Mouse (Mus musculus) embryonic fibroblast, embryonic 13.5 days (primary cell): ENCODE results near the gene Cpt1b. TPM values are rescaled to one million over a fixed set of nuclear protein-coding genes. Genes with fewer than 3 reads are reported as not detected.

ENCODE experiments used
- H3K27ac ChIP-seq: 2 replicates; pipeline ENCODE4 v1.5.1; 2012; ENCODE audit warnings: low read length, control low read depth, inconsistent platforms; ENCODE audit not compliant: insufficient read depth
- H3K4me1 ChIP-seq: 2 replicates; pipeline ENCODE4 v1.6.1; 2011; ENCODE audit warnings: low read length; ENCODE audit not compliant: control insufficient read depth, insufficient read depth
- H3K4me3 ChIP-seq: 2 replicates; pipeline ENCODE4 v1.5.1; 2011; ENCODE audit warnings: mild to moderate bottlenecking, control low read depth, low read length; ENCODE audit not compliant: insufficient read depth
- CTCF ChIP-seq: IDR thresholded peaks from 2 replicates; pipeline ENCODE4 v1.5.1; 2011; ENCODE audit warnings: mild to moderate bottlenecking, control low read depth, low read length, moderate library complexity, borderline replicate concordance; ENCODE audit not compliant: insufficient read depth
- POLR2A ChIP-seq: IDR thresholded peaks from 2 replicates; pipeline ENCODE4 v1.6.1; 2011; ENCODE audit warnings: low read depth, mild to moderate bottlenecking, control low read depth, low read length, moderate library complexity
- polyA plus RNA-seq: library from polyadenylated mRNA; stranded (reverse); fragments of >200 nt; gene quantifications from 2 replicates; pipeline ENCODE4 v1.2.4, GENCODE M21; 2011; ENCODE audit warnings: low read depth; ENCODE audit not compliant: missing spikeins, insufficient read length

Gene Cpt1b
- polyA plus RNA-seq, 1 experiment = not detected

GRCm38 (mm10) chr15:89390081-89390480, 35.6 kb downstream of the Cpt1b start:
- no peak for TF ChIP-seq POLR2A
- no peak for TF ChIP-seq CTCF
- H3K4me3 ChIP-seq = no peak overlapping the region
- H3K27ac ChIP-seq = no peak overlapping the region
- no peaks in the 10 kb centered on the region for H3K4me1 ChIP-seq

- TF ChIP-seq CTCF (no peak), POLR2A (no peak)
- Histone ChIP-seq H3K27ac (no peak overlapping the region), H3K4me1 (no peaks in the 10 kb centered on the region), H3K4me3 (no peak overlapping the region)
Observed at GRCm38 (mm10) chr15:89387127-89387526, 38.5 kb downstream of the Cpt1b start.

- Histone ChIP-seq H3K4me1 (no peaks in the 10 kb centered on the region), H3K27ac (no peak within 1 kb of the TSS), H3K4me3 (no peak within 1 kb of the TSS)
- no peak for TF ChIP-seq POLR2A
- TF ChIP-seq CTCF = no peak
Observed at GRCm38 (mm10) chr15:89384617-89385016, 41.0 kb downstream of the Cpt1b start, which contains the start of gene Klhdc7b. Gene Klhdc7b, plus strand, starts transcription at chr15:89384917.

GRCm38 (mm10) chr15:89379429-89379828, 46.2 kb downstream of the Cpt1b start:
- Histone ChIP-seq H3K4me1 (no peaks in the 10 kb centered on the region; the same call in 1 of the 2 replicates), H3K4me3 (no peak overlapping the region), H3K27ac (no peak overlapping the region)
- TF ChIP-seq CTCF = no peak
- no peak for TF ChIP-seq POLR2A

GRCm38 (mm10) chr15:89378831-89379401, 46.7 kb downstream of the Cpt1b start, which contains the start of gene Odf3b:
Gene Odf3b, minus strand, starts transcription at chr15:89379282.
- Histone ChIP-seq H3K4me1 (no peaks in the 10 kb centered on the region; the same call in 1 of the 2 replicates), H3K4me3 (peak within 1 kb of the TSS; percentile 19), H3K27ac (no peak within 1 kb of the TSS)
- no peak for TF ChIP-seq CTCF
- TF ChIP-seq POLR2A = no peak

- peak overlapping the region; percentile 19; the same call in 1 of the 2 replicates for H3K4me3 ChIP-seq
- H3K4me1 ChIP-seq = no peaks in the 10 kb centered on the region; the same call in 1 of the 2 replicates
- H3K27ac ChIP-seq = no peak overlapping the region
- TF ChIP-seq POLR2A (no peak), CTCF (no peak)
Observed at GRCm38 (mm10) chr15:89377938-89378828, 47.5 kb downstream of the Cpt1b start.

GRCm38 (mm10) chr15:89377362-89377761, 48.3 kb downstream of the Cpt1b start:
- TF ChIP-seq CTCF = no peak
- TF ChIP-seq POLR2A = no peak; the same call in 1 of the 2 replicates
- Histone ChIP-seq H3K4me1 (no peaks in the 10 kb centered on the region; the same call in 1 of the 2 replicates), H3K27ac (no peak overlapping the region), H3K4me3 (no peak overlapping the region)

- Histone ChIP-seq H3K4me3 (no peak within 1 kb of the TSS), H3K27ac (no peak within 1 kb of the TSS), H3K4me1 (no peaks in the 10 kb centered on the region; the same call in 1 of the 2 replicates)
- TF ChIP-seq CTCF = no peak
- no peak for TF ChIP-seq POLR2A
Observed at GRCm38 (mm10) chr15:89376957-89377356, 48.7 kb downstream of the Cpt1b start, which contains the start of gene Tymp. Gene Tymp, minus strand, starts transcription at chr15:89377039.

GRCm38 (mm10) chr15:89376040-89376439, 49.6 kb downstream of the Cpt1b start:
- H3K4me1 ChIP-seq = no peaks in the 10 kb centered on the region; the same call in 1 of the 2 replicates
- H3K27ac ChIP-seq = no peak overlapping the region
- TF ChIP-seq POLR2A (no peak), CTCF (no peak)
- H3K4me3 ChIP-seq = no peak overlapping the region
